Mouse (Mus musculus): ENCODE results near the gene Dhrs7c. TPM values are rescaled to one million over a fixed set of nuclear protein-coding genes. Genes with fewer than 3 reads are reported as not detected.

Gene Dhrs7c
- polyA plus RNA-seq (2014; fragmentation: Illumina TruSeq; extraction: RNeasy Lipid Tissue Mini Kit (QIAGEN cat#74804); ENCODE audit: low read depth, low replicate concordance) = not detected

GRCm38 (mm10) chr11:67797931-67798330 lies at the start of gene Dhrs7c:
Gene Dhrs7c, plus strand, starts transcription at chr11:67798187.

GRCm38 (mm10) chr11:67771053-67771452 lies 26.9 kb upstream of the Dhrs7c start, which contains the start of gene Glp2r:
Gene Glp2r, minus strand, starts transcription at chr11:67771153.

GRCm38 (mm10) chr11:67774379-67774778 lies 23.6 kb upstream of the Dhrs7c start, which contains the start of gene Gsg1l2:
Gene Gsg1l2, plus strand, starts transcription at chr11:67774608.

Other genes with a start within 250 kb of the Dhrs7c start
- not detected for gene Rcvrn, start 102.9 kb upstream of the Dhrs7c start, polyA plus RNA-seq (2014; fragmentation: Illumina TruSeq; extraction: RNeasy Lipid Tissue Mini Kit (QIAGEN cat#74804); ENCODE audit: low read depth, low replicate concordance)
- 0.15 TPM for gene Glp2r, start 27.0 kb upstream of the Dhrs7c start, polyA plus RNA-seq (2014; fragmentation: Illumina TruSeq; extraction: RNeasy Lipid Tissue Mini Kit (QIAGEN cat#74804); ENCODE audit: low read depth, low replicate concordance)
- not detected for gene Gsg1l2, start 23.6 kb upstream of the Dhrs7c start, polyA plus RNA-seq (2014; fragmentation: Illumina TruSeq; extraction: RNeasy Lipid Tissue Mini Kit (QIAGEN cat#74804); ENCODE audit: low read depth, low replicate concordance)
- 5.4 TPM for gene Usp43, start 124.0 kb downstream of the Dhrs7c start, polyA plus RNA-seq (2014; fragmentation: Illumina TruSeq; extraction: RNeasy Lipid Tissue Mini Kit (QIAGEN cat#74804); ENCODE audit: low read depth, low replicate concordance)
- 7.3 TPM for gene Cfap52, start 167.5 kb downstream of the Dhrs7c start, polyA plus RNA-seq (2014; fragmentation: Illumina TruSeq; extraction: RNeasy Lipid Tissue Mini Kit (QIAGEN cat#74804); ENCODE audit: low read depth, low replicate concordance)
- gene Stx8, start 168.0 kb downstream of the Dhrs7c start, polyA plus RNA-seq (2014; fragmentation: Illumina TruSeq; extraction: RNeasy Lipid Tissue Mini Kit (QIAGEN cat#74804); ENCODE audit: low read depth, low replicate concordance) = 28.5 TPM

Data from adipose tissue, adult 10 weeks (tissue).